Mouse (Mus musculus) testis, adult 2 months (tissue): ENCODE measurements around the gene Cplx3.

ENCODE experiments used
- CTCF ChIP-seq: fragments of 200-500 bp; IDR thresholded peaks from 2 replicates; pipeline ENCODE4 v1.5.1; 2012; ENCODE audit warnings: low read depth, mild to moderate bottlenecking, inconsistent platforms, low read length, moderate library complexity; ENCODE audit not compliant: control insufficient read depth, insufficient read depth, insufficient replicate concordance
- POLR2A ChIP-seq: fragments of 200-500 bp; IDR thresholded peaks from 2 replicates; pipeline ENCODE4 v1.6.1; 2012; ENCODE audit warnings: low read depth, mild to moderate bottlenecking, inconsistent platforms, low read length, moderate library complexity; ENCODE audit not compliant: control insufficient read depth

DNA sequence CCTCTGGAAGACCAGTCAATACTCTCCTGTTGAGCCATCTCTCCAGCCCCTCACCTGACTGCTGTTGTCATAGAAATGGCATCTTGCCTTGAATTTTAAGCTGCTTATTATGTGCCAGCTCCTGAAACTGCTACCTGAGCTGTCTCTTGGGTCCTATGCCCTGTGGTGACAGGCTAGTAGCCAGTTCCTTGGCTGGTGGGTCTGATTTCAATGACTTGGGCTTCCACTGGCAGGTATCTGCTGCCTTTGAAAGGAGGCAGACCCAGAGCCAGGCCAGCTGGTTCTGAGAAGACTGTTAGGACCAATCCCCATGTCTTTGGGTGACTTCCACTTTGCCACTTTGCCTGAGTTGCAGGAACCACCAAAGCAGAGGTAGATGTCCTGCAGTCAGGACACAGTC is 31.7 kb downstream of the Cplx3 start:
- TF ChIP-seq CTCF (no peak), POLR2A (no peak)
